Mouse (Mus musculus) c-Kit-positive CD71-positive TER-119-positive erythroid progenitor cells, embryonic 14.5 days (primary cell): ENCODE data around the gene Fgd6.

Source experiments
- DNase-seq: peaks from one replicate; pipeline ENCODE4 v3.0.0-alpha.2; 2013; ENCODE audit warnings: low spot score

Gene Fgd6

GRCm38 (mm10) chr10:94045301-94045700, 9.5 kb downstream of the Fgd6 start:
- no peak for DNase-seq

DNA sequence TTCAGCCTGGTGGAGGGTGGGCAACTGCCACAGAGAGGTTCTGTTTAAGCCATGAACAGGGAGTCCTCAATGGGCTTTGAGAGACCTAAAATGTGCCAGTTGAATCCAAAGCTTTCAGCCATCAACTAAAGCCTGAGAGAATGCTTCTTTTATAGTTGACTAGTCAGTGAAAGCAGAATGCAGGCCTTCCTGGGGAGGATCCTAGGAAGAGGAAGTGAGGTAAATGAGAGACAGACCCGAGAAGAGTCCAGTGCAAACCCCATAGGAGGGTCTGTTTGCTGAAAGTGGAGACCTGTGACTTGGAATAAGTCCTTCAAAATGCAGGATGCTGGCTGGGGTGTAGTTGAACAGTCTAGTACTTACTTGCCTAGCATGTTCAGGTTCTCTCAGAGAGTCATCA, 11.2 kb downstream of the Fgd6 start:
- DNase-seq, result no peak

GRCm38 (mm10) chr10:94047845-94048559, 12.2 kb downstream of the Fgd6 start:
- peak; percentile 56 for DNase-seq

DNA sequence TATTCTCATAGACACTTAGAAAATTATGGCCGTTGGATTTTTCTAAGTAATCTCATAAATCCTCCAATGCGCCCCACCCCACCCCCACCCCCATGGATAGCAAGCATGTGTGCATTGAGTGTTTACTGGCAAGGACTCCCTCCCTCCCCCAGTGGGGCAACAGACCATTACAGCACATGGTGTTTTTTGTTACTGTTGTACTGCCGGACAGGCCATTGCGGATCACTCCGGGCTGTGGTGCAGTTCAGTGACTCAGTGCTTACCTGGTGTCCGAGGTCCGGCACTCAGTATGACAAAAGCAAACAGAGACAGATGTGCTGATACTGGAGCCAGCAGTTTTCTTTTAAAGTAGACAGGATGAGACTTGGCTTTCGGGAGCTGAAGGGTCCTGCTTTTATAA, 13.3 kb downstream of the Fgd6 start:
- DNase-seq, result no peak

GRCm38 (mm10) chr10:94050736-94051135, 14.9 kb downstream of the Fgd6 start:
- no peak for DNase-seq

DNA sequence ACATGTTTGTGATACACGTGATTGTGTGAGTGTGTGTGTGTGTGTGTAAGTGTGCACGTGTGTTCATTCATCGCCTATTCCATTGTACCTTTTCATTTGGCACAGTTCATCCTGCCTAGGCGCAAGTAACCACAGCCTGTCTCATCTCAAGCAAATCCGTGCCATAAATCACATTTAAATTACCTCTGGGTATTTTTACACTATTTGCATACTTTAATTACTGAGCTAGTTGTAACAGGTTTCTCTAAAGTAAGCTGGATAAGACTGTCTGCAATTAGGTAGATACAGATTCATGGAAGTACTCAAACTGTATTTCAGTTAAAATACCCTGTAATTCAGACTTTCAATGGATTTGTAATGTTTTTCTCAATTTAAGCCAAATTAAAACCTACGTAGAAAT, 20.7 kb downstream of the Fgd6 start:
- no peak for DNase-seq

DNA sequence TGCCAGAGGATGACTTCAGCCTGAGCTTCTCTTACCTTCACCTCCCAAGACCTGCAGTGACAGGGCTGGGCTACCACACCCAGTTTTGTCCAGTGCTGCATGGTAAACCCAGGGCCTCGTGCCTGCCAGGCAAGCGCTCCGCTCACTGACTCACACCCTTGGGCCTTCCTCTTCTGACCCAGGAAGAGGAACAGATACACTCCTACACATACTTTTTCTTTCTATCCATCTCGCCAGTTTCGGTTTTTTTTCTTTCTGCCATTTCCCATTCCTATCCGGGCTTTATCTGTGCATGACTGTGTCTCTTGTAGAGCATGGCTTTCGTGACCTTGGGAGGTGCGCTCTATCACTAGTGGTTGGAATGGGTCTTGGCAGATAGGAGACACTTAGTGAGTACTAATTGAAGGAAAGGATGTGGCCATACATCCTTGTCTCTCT, 23.8 kb downstream of the Fgd6 start:
- no peak for DNase-seq

DNA sequence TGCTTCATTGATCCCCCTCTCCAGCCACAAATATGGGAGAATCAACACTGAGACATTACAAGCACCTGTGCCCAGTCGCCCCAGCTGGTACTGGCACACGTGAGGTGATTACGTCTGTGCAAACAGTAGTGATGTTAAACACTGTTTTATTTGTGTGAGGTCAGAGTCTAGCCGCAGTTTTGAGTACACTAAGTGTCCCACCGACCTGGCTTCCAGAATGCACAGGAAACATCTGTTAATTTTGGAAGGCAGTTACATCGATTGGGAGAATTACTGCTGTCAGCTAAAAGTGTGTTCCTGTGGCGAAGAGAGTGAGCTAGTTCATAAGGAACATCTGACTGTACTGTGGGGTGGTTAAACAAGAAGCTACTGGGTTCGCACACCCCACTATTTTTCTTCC, 24.4 kb downstream of the Fgd6 start:
- no peak for DNase-seq

- DNase-seq, result no peak
Observed at GRCm38 (mm10) chr10:94062357-94062756, 26.6 kb downstream of the Fgd6 start.

DNA sequence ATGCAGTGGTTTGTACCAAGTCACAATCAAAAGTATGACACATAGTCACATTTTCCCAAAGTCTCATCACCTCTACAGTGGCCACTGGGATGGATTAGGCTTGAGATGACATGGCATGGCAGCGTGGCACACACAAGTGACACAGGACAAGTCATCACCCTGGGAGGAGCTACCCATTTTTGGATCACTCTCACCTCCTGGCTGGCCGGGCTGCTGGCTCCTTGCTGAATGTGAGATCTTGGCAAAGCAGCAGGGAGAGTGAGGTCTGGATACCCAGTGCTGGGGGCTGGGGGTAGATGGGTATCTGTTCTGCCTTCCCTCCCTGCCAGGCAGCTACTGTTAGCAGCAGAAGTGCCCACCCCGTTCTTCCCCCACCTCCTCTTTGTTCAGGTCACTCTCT, 31.1 kb downstream of the Fgd6 start:
- DNase-seq, result no peak

- no peak for DNase-seq
Observed at GRCm38 (mm10) chr10:94068701-94069100, 32.9 kb downstream of the Fgd6 start.

GRCm38 (mm10) chr10:94071641-94072040, 35.8 kb downstream of the Fgd6 start:
- DNase-seq, result no peak

DNA sequence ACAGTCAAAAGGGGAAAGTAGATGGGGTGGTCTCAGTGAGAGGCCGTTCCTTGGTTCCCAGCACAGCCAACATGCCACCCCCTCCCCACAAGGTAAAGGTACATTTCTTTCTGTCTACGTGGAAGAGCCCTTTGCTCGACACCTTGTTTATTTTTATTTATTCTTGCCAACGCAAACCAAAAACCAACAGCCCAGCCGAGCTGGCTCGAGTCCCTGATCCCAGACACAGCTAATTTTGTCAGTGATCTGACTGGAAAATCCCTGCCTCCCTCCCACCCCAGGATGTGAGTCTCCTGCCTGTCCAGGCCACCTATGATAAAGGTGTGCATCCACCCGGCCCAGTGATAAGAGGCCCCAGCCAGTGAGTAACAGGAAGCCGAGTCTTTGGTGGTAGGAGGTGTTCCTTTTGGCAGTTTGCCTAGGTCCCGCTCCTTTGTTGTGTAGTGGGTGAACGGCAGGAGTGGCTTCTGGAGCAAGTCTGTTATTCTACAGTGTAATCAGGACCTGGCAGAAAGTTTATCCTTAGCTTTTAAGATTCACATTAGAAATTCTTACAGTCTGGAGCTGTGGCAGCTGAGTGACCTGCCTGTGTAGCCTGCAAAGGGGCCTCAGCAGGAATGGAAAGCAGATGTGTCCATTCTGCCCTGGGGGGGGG, 36.6 kb downstream of the Fgd6 start:
- peak; percentile 30 for DNase-seq

DNA sequence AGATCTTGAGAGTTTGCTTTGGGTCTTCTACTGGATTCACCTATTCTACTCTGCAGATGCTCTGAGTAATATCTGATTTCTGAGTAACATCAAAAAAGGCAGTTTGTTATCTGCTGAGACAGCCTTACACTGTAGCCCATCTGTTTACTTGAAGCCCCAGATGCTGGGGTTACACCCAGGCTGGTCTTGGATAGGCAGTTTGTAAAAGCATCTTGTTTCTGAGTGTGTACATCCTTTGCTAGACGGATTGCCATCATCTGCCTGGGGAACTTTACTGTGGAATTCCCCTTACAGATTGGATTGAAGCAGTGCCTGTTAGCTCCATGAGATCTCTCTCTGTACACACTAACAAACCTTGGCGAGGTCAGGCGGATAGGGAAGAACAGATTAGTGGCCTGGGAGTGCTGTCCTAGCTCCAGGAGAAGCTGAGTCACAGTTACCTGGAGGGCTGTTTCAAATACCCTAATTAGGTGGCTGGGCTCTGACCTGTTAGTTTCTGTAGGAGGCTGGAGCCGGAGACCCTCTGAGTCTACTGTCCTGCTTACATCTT, 37.2 kb downstream of the Fgd6 start:
- DNase-seq, result peak; percentile 69

GRCm38 (mm10) chr10:94076966-94077825, 41.4 kb downstream of the Fgd6 start:
- no peak for DNase-seq

GRCm38 (mm10) chr10:94080740-94081139, 44.9 kb downstream of the Fgd6 start:
- DNase-seq, result no peak

DNA sequence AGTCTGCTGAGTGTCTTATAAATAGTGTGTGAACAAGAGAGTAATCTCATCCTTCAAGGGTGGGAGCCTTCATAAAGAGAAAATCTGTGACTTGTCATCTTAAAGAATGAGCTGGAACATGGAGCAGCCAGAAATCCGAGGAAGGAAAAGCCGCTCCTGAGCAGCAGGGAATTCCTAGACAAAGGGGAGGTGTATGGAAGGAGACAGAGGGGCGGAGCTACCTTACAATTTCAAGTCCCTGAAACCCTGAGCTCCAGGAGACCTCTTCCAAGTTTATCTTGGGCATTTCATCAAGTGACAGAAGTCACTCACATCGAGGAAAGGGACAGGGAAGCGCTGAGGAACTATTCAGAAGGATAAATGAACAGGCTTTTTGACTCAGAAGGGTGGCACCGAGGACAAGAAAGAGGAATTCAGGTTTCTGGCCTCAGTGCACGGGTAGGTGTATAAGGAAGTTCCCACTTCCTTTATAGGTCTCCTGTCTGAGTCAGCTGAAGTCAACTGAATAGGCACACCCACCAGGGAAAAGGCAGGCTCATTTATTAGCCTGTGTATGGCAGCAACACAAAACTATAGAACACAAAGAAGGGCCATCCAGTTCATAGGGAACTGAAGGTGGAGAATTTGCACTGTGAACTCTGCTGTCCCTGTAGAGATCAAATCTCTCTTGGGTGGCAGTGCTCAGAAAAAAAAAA, 46.4 kb downstream of the Fgd6 start:
- no peak for DNase-seq

DNA sequence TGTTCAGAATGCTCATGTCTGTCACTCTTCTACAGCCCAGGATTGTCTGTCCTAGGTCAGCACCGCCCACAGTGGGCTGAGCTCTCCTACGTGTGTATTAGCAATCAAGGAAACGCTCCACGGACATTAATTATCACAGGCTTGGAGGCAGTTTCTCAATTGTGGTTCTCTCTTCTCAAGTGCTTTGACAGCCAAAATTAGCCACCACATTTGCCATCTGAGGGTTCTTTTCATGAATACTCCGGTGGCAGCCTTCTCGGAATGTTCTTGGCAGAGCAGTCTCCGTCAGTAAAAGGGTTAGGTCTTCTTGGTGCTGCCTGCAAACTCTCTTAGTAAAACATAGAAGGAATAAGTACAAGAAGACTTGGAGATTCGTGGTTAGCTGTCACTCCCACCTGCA, 50.5 kb downstream of the Fgd6 start:
- no peak for DNase-seq

DNA sequence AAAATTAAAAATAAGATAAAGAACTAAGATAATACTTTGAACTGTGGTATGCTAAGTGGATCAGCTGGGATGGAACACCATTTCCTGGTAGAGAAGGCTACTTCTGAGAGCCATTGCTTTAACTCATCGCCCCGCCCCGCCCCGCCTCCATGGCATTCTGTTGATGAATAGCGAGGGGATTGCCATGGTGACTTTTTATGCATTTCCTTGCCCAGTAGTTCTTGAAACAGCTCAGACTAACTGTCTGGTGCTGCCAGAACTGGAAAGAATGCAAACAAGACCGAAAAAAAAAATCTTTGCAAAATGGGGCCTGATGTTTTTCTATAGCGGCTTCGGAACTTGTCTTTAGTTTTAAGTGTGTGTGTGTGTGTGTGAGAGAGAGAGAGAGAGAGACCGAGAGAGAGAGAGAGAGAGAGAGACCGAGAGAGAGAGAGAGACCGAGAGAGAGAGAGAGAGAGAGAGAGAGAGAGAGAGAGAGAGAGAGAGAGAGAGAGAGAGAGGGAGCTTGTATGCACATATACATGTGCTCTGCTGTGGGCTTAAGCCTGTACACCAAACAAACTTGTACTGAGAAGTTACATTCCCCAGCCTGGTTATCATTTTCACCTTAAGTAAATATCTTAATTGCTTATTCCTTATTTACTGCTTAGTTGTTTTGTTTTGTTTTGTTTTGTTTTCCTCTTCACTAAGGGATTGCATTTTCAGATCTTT, 51.7 kb downstream of the Fgd6 start:
- DNase-seq, result peak; percentile 18

- no peak for DNase-seq
Observed at GRCm38 (mm10) chr10:94090032-94090431, 54.2 kb downstream of the Fgd6 start.

DNA sequence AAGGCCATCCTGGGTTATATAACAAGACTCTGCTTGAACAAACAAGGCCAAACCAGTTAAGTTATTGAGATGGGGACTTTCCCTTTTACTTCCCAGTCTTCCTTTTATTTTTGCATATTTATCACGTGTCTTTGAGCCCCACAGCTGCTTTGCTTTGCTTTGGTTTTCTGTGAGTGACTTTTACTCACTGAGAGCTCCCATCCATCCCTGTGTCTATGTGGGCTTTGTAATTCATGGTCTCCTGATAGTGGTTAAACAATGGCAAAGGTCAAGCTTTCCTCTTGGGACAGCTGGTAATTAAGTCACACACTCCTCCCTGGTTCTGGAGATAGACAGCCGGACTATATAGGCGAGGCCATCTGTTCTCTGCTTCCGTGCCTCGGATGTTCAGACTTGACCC, 57.7 kb downstream of the Fgd6 start:
- DNase-seq, result no peak
